Mouse (Mus musculus): Measurements from ENCODE around the gene Fbn1. TPM values are rescaled to one million over a fixed set of nuclear protein-coding genes. Genes with fewer than 3 reads are reported as not detected.

Fbn1 gene
- polyA plus RNA-seq, 1 experiment from 2014 or later = 14.1 TPM

- no peaks in the 10 kb centered on the region for H3K4me1 ChIP-seq (ENCODE audit: control insufficient read depth, insufficient read depth, low read length)
- H3K36me3 ChIP-seq (replicated peaks; ENCODE audit: control insufficient read depth, insufficient read depth, low read depth, low read length) = no peaks in the 10 kb centered on the region; the same call in none of the 2 replicates
- 92% methylated on average over 4 of the region's 4 CpGs for WGBS
- no peak overlapping the region for H3K4me3 ChIP-seq (ENCODE audit: low read depth, low read length)
- no peaks in the 10 kb centered on the region for H3K9me3 ChIP-seq (replicated peaks; ENCODE audit: control insufficient read depth, low read length)
- no peak overlapping the region for H3K27ac ChIP-seq (replicated peaks; ENCODE audit: low read depth, low read length)
- no peaks in the 10 kb centered on the region for H3K27me3 ChIP-seq (ENCODE audit: control insufficient read depth, insufficient read depth, low read length)
- ATAC-seq (replicated peaks; ENCODE audit: insufficient number of reproducible peaks, low FRiP score, low TSS enrichment, low read depth) = no peak
- DNase-seq (ENCODE audit: low spot score) = no peak
- H3K9ac ChIP-seq (replicated peaks; ENCODE audit: low read length) = no peak overlapping the region
- H3K4me2 ChIP-seq (ENCODE audit: low read depth, low read length) = no peak overlapping the region
Observed at GRCm38 (mm10) chr2:125361661-125362060, 146.1 kb downstream of the Fbn1 start.

DNA sequence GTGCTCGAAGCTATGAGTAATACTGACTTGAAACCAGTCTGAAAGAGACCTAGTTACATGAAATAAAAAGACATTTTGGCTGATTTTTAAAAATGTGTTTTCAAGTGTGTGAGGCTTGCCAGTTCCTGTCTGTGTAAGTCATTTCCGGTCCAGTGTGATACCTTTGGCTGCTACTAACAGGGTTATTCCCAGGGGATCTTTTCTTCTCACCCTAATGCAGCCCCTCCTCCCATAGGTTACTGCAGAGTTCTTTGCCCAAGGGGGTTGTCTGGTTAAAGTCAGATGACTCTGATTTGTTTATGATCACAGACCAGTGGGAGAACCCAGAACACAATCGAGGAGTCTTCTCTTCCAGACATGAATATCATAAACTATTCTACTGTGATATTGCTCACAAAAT, 151.3 kb downstream of the Fbn1 start:
- Histone ChIP-seq H3K9me3 (replicated peaks; ENCODE audit: control insufficient read depth, low read length) (no peaks in the 10 kb centered on the region), H3K4me3 (ENCODE audit: low read depth, low read length) (no peak overlapping the region), H3K9ac (replicated peaks; ENCODE audit: low read length) (no peak overlapping the region), H3K36me3 (replicated peaks; ENCODE audit: control insufficient read depth, insufficient read depth, low read depth, low read length) (no peaks in the 10 kb centered on the region), H3K4me1 (ENCODE audit: control insufficient read depth, insufficient read depth, low read length) (no peaks in the 10 kb centered on the region), H3K27me3 (ENCODE audit: control insufficient read depth, insufficient read depth, low read length) (no peaks in the 10 kb centered on the region), H3K27ac (replicated peaks; ENCODE audit: low read depth, low read length) (no peak overlapping the region), H3K4me2 (ENCODE audit: low read depth, low read length) (no peak overlapping the region)
- ATAC-seq (replicated peaks; ENCODE audit: insufficient number of reproducible peaks, low FRiP score, low TSS enrichment, low read depth) (no peak), DNase-seq (ENCODE audit: low spot score) (no peak)
- WGBS = 66% methylated on average over 3 of the region's 3 CpGs

DNA sequence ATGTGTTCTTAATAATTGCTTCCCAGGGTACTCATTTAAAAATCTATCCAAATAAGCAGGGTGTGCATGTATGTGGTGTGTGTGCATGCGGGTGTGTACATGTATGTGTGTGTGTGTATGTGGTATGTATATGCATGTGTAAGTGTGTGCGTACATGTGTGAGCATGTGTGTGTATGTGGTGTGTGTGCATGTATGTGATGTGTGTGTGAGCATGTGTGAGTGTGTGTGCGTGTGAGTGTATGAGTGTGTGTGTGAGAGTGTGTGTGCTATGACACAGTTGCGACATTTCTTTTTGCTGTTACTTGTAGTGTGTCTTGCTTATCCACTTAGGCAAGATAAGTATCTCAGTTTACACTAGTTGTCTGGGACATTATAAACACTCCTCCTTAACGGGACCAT, 151.7 kb downstream of the Fbn1 start:
- ATAC-seq (replicated peaks; ENCODE audit: insufficient number of reproducible peaks, low FRiP score, low TSS enrichment, low read depth) (0 out of 2 replicates have a peak, but pooled peaks have one; percentile 18), DNase-seq (ENCODE audit: low spot score) (no peak)
- no peaks in the 10 kb centered on the region for H3K36me3 ChIP-seq (replicated peaks; ENCODE audit: control insufficient read depth, insufficient read depth, low read depth, low read length)
- 88% methylated on average over 5 of the region's 5 CpGs for WGBS
- H3K4me1 ChIP-seq (ENCODE audit: control insufficient read depth, insufficient read depth, low read length) = no peaks in the 10 kb centered on the region
- no peak overlapping the region for H3K27ac ChIP-seq (replicated peaks; ENCODE audit: low read depth, low read length)
- no peak overlapping the region for H3K4me3 ChIP-seq (ENCODE audit: low read depth, low read length)
- H3K9ac ChIP-seq (replicated peaks; ENCODE audit: low read length) = no peak overlapping the region
- no peaks in the 10 kb centered on the region for H3K9me3 ChIP-seq (replicated peaks; ENCODE audit: control insufficient read depth, low read length)
- no peaks in the 10 kb centered on the region for H3K27me3 ChIP-seq (ENCODE audit: control insufficient read depth, insufficient read depth, low read length)
- H3K4me2 ChIP-seq (ENCODE audit: low read depth, low read length) = no peak overlapping the region

DNA sequence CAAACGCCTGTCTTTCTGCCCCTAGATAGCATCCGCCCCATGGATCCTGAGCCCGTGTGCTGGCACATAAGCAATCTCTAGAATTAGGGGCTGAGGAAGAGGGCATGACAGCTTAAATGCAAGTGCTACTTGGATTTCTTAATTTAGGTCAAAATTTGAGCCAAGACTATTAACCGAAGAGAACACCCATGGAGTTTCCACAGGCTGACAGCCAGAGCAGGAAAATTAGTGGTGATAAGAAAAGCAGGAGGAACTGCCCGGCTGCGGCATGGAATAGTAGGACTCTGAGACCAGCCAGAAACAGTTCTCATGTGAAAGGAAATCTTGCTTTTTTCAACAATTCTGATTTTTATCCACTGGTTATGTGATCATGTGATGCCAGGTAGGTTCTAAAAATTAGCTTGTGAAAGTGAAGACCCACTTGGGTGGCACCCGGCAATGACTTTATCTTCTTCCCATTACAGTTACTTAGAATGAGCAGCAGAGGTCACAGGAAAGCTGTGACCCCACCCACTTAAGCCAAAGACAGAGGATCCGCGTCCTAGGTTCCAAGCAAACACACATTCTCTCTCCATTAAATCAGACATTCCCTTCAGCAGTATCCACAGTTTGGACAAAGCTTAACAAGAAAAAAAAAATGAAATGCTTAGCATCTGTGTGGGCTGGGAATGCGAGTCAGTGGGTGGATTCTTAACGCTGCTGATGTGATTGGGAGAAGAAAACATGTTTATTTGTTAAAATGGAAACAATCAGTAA, 152.4 kb downstream of the Fbn1 start:
- Histone ChIP-seq H3K27me3 (ENCODE audit: control insufficient read depth, insufficient read depth, low read length) (no peaks in the 10 kb centered on the region), H3K4me1 (ENCODE audit: control insufficient read depth, insufficient read depth, low read length) (no peaks in the 10 kb centered on the region), H3K36me3 (replicated peaks; ENCODE audit: control insufficient read depth, insufficient read depth, low read depth, low read length) (no peaks in the 10 kb centered on the region), H3K9ac (replicated peaks; ENCODE audit: low read length) (no peak overlapping the region), H3K9me3 (replicated peaks; ENCODE audit: control insufficient read depth, low read length) (no peaks in the 10 kb centered on the region), H3K27ac (replicated peaks; ENCODE audit: low read depth, low read length) (no peak overlapping the region), H3K4me3 (ENCODE audit: low read depth, low read length) (no peak overlapping the region), H3K4me2 (ENCODE audit: low read depth, low read length) (no peak overlapping the region)
- DNase-seq (ENCODE audit: low spot score) (no peak), ATAC-seq (replicated peaks; ENCODE audit: insufficient number of reproducible peaks, low FRiP score, low TSS enrichment, low read depth) (no peak)
- WGBS = 63% methylated on average over 11 of the region's 11 CpGs

- no peaks in the 10 kb centered on the region for H3K27me3 ChIP-seq (ENCODE audit: control insufficient read depth, insufficient read depth, low read length)
- H3K4me2 ChIP-seq (ENCODE audit: low read depth, low read length) = no peak overlapping the region
- no peak overlapping the region for H3K27ac ChIP-seq (replicated peaks; ENCODE audit: low read depth, low read length)
- DNase-seq (ENCODE audit: low spot score) (no peak), ATAC-seq (replicated peaks; ENCODE audit: insufficient number of reproducible peaks, low FRiP score, low TSS enrichment, low read depth) (no peak)
- WGBS = 87% methylated on average over 11 of the region's 11 CpGs
- no peaks in the 10 kb centered on the region for H3K36me3 ChIP-seq (replicated peaks; ENCODE audit: control insufficient read depth, insufficient read depth, low read depth, low read length)
- no peak overlapping the region for H3K9ac ChIP-seq (replicated peaks; ENCODE audit: low read length)
- no peak overlapping the region for H3K4me3 ChIP-seq (ENCODE audit: low read depth, low read length)
- no peaks in the 10 kb centered on the region for H3K9me3 ChIP-seq (replicated peaks; ENCODE audit: control insufficient read depth, low read length)
- no peaks in the 10 kb centered on the region for H3K4me1 ChIP-seq (ENCODE audit: control insufficient read depth, insufficient read depth, low read length)
Observed at GRCm38 (mm10) chr2:125354587-125354986, 153.2 kb downstream of the Fbn1 start.

DNA sequence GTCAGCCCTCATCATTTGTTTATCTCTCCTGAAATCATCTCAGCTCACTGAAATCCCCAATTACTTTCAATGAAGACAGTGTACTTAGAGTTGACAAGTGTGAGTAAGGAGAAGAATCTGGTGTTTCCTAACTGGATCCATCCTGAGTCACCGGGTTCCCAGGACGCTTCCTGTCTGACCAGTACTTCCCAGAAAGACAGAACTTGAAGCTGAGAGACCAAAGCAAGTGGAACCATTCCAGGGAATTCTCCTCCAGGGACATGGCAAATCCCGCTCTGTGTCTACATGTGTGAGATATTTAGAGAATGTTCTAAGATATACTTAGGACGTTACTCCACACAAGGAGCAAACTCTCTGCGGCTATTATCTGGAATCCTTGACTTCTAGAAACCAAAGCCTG, 158.6 kb downstream of the Fbn1 start:
- Histone ChIP-seq H3K4me3 (ENCODE audit: low read depth, low read length) (no peak overlapping the region), H3K27me3 (ENCODE audit: control insufficient read depth, insufficient read depth, low read length) (no peaks in the 10 kb centered on the region), H3K9ac (replicated peaks; ENCODE audit: low read length) (no peak overlapping the region), H3K27ac (replicated peaks; ENCODE audit: low read depth, low read length) (no peak overlapping the region), H3K4me2 (ENCODE audit: low read depth, low read length) (no peak overlapping the region), H3K9me3 (replicated peaks; ENCODE audit: control insufficient read depth, low read length) (no peaks in the 10 kb centered on the region), H3K36me3 (replicated peaks; ENCODE audit: control insufficient read depth, insufficient read depth, low read depth, low read length) (no peaks in the 10 kb centered on the region), H3K4me1 (ENCODE audit: control insufficient read depth, insufficient read depth, low read length) (no peaks in the 10 kb centered on the region)
- WGBS = 91% methylated on average over 5 of the region's 5 CpGs
- no peak for DNase-seq (ENCODE audit: low spot score)
- ATAC-seq (replicated peaks; ENCODE audit: insufficient number of reproducible peaks, low FRiP score, low TSS enrichment, low read depth) = no peak

DNA sequence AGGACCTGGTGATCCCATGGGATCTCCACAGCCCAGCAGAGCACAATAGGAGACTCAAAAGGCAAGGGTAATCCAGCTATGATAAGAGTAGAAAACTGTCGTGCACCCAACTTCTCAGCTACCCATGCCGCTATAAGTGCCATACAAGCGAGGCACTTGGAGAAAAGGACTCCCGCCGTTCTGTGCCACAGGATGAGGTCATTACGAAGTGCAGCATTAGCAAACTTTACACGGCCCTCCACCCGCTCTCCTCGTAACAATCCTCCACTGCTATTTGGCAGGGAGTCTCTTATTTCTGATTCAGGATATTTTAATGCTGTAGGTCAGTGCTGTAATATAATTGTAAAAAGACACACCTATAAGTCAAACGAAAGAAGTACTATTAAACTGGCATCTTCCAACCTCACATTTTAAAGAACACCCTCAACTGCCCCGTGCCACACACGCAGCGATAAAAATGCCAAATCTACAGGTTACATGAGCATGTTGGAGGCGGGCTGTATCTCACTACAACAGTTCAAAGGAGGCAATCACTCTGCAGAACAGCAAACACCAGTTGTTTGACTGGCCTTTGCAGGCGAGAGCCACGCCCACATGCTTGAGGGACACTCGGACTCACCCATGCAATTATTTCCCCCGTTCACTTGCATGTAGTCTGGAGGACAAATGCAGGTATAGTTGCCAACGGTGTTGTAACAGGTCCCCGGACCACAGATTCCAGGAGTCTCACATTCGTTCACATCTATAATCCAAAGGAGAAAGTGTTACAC, 165.4 kb downstream of the Fbn1 start:
- no peak overlapping the region for H3K9ac ChIP-seq (replicated peaks; ENCODE audit: low read length)
- DNase-seq (ENCODE audit: low spot score) (no peak), ATAC-seq (replicated peaks; ENCODE audit: insufficient number of reproducible peaks, low FRiP score, low TSS enrichment, low read depth) (no peak)
- WGBS = 89% methylated on average over 21 of the region's 21 CpGs
- no peaks in the 10 kb centered on the region for H3K27me3 ChIP-seq (ENCODE audit: control insufficient read depth, insufficient read depth, low read length)
- peaks cover 2% of the 10 kb centered on the region for H3K36me3 ChIP-seq (replicated peaks; ENCODE audit: control insufficient read depth, insufficient read depth, low read depth, low read length)
- H3K4me2 ChIP-seq (ENCODE audit: low read depth, low read length) = no peak overlapping the region
- no peaks in the 10 kb centered on the region for H3K4me1 ChIP-seq (ENCODE audit: control insufficient read depth, insufficient read depth, low read length)
- no peak overlapping the region for H3K27ac ChIP-seq (replicated peaks; ENCODE audit: low read depth, low read length)
- H3K9me3 ChIP-seq (replicated peaks; ENCODE audit: control insufficient read depth, low read length) = no peaks in the 10 kb centered on the region
- no peak overlapping the region for H3K4me3 ChIP-seq (ENCODE audit: low read depth, low read length)

- peaks cover 2% of the 10 kb centered on the region for H3K36me3 ChIP-seq (replicated peaks; ENCODE audit: control insufficient read depth, insufficient read depth, low read depth, low read length)
- no peak overlapping the region for H3K27ac ChIP-seq (replicated peaks; ENCODE audit: low read depth, low read length)
- DNase-seq (ENCODE audit: low spot score) (no peak), ATAC-seq (replicated peaks; ENCODE audit: insufficient number of reproducible peaks, low FRiP score, low TSS enrichment, low read depth) (no peak)
- WGBS = 93% methylated on average over 5 of the region's 5 CpGs
- no peak overlapping the region for H3K4me2 ChIP-seq (ENCODE audit: low read depth, low read length)
- H3K4me1 ChIP-seq (ENCODE audit: control insufficient read depth, insufficient read depth, low read length) = no peaks in the 10 kb centered on the region
- H3K4me3 ChIP-seq (ENCODE audit: low read depth, low read length) = no peak overlapping the region
- H3K9ac ChIP-seq (replicated peaks; ENCODE audit: low read length) = no peak overlapping the region
- no peaks in the 10 kb centered on the region for H3K9me3 ChIP-seq (replicated peaks; ENCODE audit: control insufficient read depth, low read length)
- no peaks in the 10 kb centered on the region for H3K27me3 ChIP-seq (ENCODE audit: control insufficient read depth, insufficient read depth, low read length)
Observed at GRCm38 (mm10) chr2:125340381-125340780, 167.4 kb downstream of the Fbn1 start.
